Mouse (Mus musculus) kidney, postnatal 0 days (tissue): ENCODE data around the gene Hbq1a. TPM values are rescaled to one million over a fixed set of nuclear protein-coding genes. Genes with fewer than 3 reads are reported as not detected.

ENCODE experiments used
- ATAC-seq: fragments of 200-750 bp; cut with Nextera tagmentation; replicated peaks from 2 replicates; pipeline ENCODE4 v1.8.0; 2017; ENCODE audit warnings: low read depth, moderate number of reproducible peaks, moderate TSS enrichment, moderate library complexity; ENCODE audit not compliant: low FRiP score
- DNase-seq: peaks from one replicate; pipeline ENCODE4 v3.0.0-alpha.2; 2016; ENCODE audit warnings: low spot score
- H3K27ac ChIP-seq: fragments of 300-500 bp; sonication (generic); 2 replicates; pipeline ENCODE4 v1.5.1; 2014; ENCODE audit warnings: mild to moderate bottlenecking
- H3K27me3 ChIP-seq: fragments of 300-500 bp; sonication (generic); 2 replicates; pipeline ENCODE4 v1.6.1; 2014; ENCODE audit warnings: low read length, mixed read lengths; ENCODE audit not compliant: insufficient read depth
- H3K36me3 ChIP-seq: fragments of 300-500 bp; sonication (generic); 2 replicates; pipeline ENCODE4 v1.6.1; 2014; ENCODE audit warnings: low read length, mixed read lengths; ENCODE audit not compliant: insufficient read depth
- H3K4me1 ChIP-seq: fragments of 300-500 bp; sonication (generic); replicated peaks from 2 replicates; pipeline ENCODE4 v1.6.1; 2014; ENCODE audit warnings: antibody characterized with exemption, low read length, mixed read lengths; ENCODE audit not compliant: insufficient read depth
- H3K4me2 ChIP-seq: fragments of 300-500 bp; sonication (generic); 2 replicates; pipeline ENCODE4 v1.6.1; 2014; ENCODE audit warnings: mild to moderate bottlenecking, low read length, moderate library complexity, mixed read lengths
- H3K4me3 ChIP-seq: fragments of 300-500 bp; sonication (generic); replicated peaks from 2 replicates; pipeline ENCODE4 v1.5.1; 2014; ENCODE audit warnings: low read depth, low read length
- H3K9ac ChIP-seq: fragments of 300-500 bp; sonication (generic); 2 replicates; pipeline ENCODE4 v1.6.1; 2014; ENCODE audit warnings: low read depth, low read length
- H3K9me3 ChIP-seq: fragments of 300-500 bp; sonication (generic); replicated peaks from 2 replicates; pipeline ENCODE4 v1.6.1; 2016; ENCODE audit warnings: low read length, inconsistent platforms, mixed read lengths
- CTCF ChIP-seq: IDR thresholded peaks from 2 replicates; pipeline ENCODE4 v1.5.1; 2016; ENCODE audit warnings: antibody characterized with exemption, low read depth, mild to moderate bottlenecking, moderate library complexity
- whole genome bisulfite sequencing: fragments of 180-500 bp; shearing (Covaris S2); extraction: QIAGEN DNeasy Blood & Tissue Kit; methylation state at CpG from one replicate; pipeline ENCODE4 v1.1.7; 2014; 5-methylcytosine and 5-hydroxymethylcytosine counted together
- polyA plus RNA-seq: library from polyadenylated mRNA; unstranded; fragments of >200 nt; fragmentation: Nextera tagmentation; extraction: Ambion mirVana; gene quantifications from 2 replicates; pipeline ENCODE4 v1.2.1, GENCODE M21; 2015

Hbq1a gene
- polyA plus RNA-seq, 1 experiment from 2014 or later = not detected

DNA sequence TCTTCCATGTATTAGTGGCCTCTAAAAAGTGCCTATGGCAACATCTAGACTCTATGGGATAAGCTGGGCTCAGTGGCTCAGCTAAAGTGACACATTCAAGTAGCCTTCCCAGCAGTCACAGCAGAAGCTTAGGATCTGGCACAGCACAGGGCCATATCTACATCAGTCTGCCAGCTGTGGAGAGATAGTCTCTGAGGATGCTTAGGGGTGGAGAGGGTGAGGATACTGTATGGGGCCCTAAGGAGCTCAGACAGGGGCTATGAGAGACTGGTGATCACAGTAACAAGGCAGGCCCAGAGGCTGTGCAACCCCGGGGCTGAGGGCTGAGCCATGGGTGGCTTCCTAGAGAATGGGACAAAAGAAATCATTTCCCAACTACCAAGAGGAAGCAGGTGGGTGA is 7.1 kb downstream of the Hbq1a start:
- ATAC-seq (no peak), DNase-seq (no peak)
- TF ChIP-seq CTCF = no peak
- no peaks in the 10 kb centered on the region for H3K36me3 ChIP-seq
- H3K4me2 ChIP-seq = no peak overlapping the region
- no peaks in the 10 kb centered on the region for H3K27me3 ChIP-seq
- H3K9me3 ChIP-seq = no peaks in the 10 kb centered on the region
- H3K4me3 ChIP-seq = no peak overlapping the region
- H3K27ac ChIP-seq = no peak overlapping the region
- no peak overlapping the region for H3K9ac ChIP-seq
- H3K4me1 ChIP-seq = peaks cover 6% of the 10 kb centered on the region; the same call in 1 of the 2 replicates
- 83% methylated on average over 1 of the region's 1 CpGs for WGBS

DNA sequence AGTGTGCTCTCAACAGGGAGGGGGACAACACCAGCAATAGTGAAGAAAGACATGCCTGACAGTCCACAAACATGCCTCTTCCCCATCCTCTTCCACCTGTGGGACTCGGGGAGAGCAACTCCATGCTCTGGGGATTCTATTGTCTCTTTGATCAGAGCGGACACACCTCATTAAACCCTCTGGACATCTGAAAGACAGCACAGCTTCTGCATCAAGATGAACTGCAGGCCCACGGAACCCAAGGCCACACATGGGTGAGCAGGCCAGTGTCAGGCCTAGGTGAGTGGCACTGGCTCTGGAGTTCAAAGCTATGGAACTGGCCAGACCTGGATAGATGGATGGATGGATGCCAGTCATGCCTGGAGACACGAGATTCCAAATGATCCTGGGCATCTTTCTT is 9.6 kb downstream of the Hbq1a start:
- TF ChIP-seq CTCF = no peak
- Histone ChIP-seq H3K4me2 (no peak overlapping the region), H3K36me3 (no peaks in the 10 kb centered on the region), H3K27me3 (no peaks in the 10 kb centered on the region), H3K4me3 (no peak overlapping the region), H3K9ac (no peak overlapping the region), H3K9me3 (no peaks in the 10 kb centered on the region), H3K27ac (no peak overlapping the region), H3K4me1 (peaks cover 6% of the 10 kb centered on the region; the same call in 1 of the 2 replicates)
- WGBS = 26% methylated on average over 4 of the region's 4 CpGs
- DNase-seq (peak; percentile 18), ATAC-seq (no peak; the same call in 1 of the 2 replicates)

DNA sequence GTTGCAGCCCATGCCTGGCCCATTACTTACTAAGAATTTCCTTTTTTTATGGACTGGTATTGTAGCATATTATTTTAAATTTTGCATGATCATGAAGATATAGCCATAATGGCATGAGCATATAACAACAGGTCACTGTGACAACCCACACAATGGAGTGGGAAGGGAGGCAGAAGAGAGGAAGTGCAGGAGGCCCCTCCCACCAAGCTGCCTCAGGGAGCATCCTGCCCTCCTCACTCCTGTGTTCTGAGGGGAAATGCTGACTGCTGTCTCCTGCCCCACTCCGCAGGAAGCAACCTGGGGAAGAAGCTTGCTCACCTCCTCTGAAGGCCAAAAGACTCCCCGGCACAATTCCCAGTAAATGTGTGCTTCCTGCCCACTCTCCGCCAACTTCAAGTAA is 10.1 kb downstream of the Hbq1a start:
- no peak overlapping the region for H3K9ac ChIP-seq
- no peaks in the 10 kb centered on the region for H3K36me3 ChIP-seq
- no peak for TF ChIP-seq CTCF
- ATAC-seq = no peak
- no peak overlapping the region for H3K4me2 ChIP-seq
- H3K27me3 ChIP-seq = no peaks in the 10 kb centered on the region
- no peak overlapping the region for H3K27ac ChIP-seq
- 60% methylated on average over 3 of the region's 3 CpGs for WGBS
- no peak for DNase-seq
- H3K9me3 ChIP-seq = no peaks in the 10 kb centered on the region
- H3K4me3 ChIP-seq = no peak overlapping the region
- peaks cover 6% of the 10 kb centered on the region; the same call in 1 of the 2 replicates for H3K4me1 ChIP-seq

DNA sequence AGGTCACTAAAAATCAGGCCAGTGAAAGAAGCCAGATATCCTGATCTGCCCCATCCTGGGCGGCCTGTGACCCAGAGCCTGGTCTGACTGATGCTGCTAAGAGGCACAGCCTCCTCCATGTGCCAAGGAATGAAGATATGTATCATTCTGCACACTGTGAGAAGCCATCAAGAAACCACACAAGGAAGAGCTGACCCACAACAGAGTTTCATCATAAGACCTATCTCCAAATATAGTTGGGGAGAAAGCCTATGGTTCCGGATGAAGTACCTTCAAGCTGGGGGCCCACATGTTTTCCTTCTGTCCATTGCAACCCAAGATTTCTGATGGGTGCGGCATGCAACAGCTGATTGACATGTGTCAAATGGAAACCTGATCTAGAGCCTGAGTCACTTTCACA is 16.1 kb downstream of the Hbq1a start:
- Histone ChIP-seq H3K9ac (no peak overlapping the region), H3K9me3 (no peaks in the 10 kb centered on the region), H3K27me3 (no peaks in the 10 kb centered on the region), H3K4me2 (no peak overlapping the region), H3K27ac (no peak overlapping the region), H3K4me3 (no peak overlapping the region), H3K36me3 (no peaks in the 10 kb centered on the region), H3K4me1 (no peaks in the 10 kb centered on the region)
- WGBS = 87% methylated on average over 3 of the region's 3 CpGs
- no peak for TF ChIP-seq CTCF
- DNase-seq = no peak
- ATAC-seq = no peak

DNA sequence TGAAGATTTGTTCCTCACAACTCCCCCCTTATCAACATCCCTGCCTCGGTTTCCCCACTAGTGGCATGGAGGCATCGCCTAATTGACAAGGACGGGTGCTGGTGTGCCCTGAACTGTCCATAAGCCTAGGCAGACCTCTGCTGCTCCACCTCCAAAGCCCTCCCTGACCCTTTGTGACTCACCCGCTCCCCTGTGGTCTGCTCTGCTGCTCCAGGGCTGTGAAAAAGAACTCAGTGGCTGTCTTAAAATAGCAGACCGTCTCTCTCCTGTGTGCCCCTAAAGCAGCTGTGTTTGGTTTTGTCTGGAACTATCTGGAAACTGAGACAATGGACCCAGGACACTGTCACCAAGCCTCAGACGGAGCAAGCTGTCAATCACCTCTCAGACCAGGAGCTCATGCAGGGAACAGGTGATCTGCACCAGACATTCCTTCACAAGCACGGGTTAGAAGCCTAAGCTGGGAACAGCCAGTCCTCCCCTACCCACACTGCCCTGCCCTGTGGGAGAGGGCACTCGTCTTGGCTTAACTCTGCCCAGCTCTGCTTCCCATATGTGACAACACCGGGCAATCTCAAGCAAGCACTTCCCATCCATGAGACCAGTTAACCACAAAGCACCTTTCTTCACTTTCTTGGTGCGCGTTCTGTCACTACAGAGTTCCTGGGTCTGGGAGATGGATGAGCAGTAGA is 20.8 kb downstream of the Hbq1a start:
- Histone ChIP-seq H3K4me3 (no peak overlapping the region), H3K4me2 (no peak overlapping the region), H3K36me3 (no peaks in the 10 kb centered on the region), H3K4me1 (no peaks in the 10 kb centered on the region), H3K27me3 (no peaks in the 10 kb centered on the region), H3K9ac (no peak overlapping the region), H3K9me3 (no peaks in the 10 kb centered on the region), H3K27ac (no peak overlapping the region)
- no peak for DNase-seq
- 0 out of 2 replicates have a peak, but pooled peaks have one; percentile 33 for ATAC-seq
- TF ChIP-seq CTCF = no peak
- WGBS = 70% methylated on average over 11 of the region's 11 CpGs

DNA sequence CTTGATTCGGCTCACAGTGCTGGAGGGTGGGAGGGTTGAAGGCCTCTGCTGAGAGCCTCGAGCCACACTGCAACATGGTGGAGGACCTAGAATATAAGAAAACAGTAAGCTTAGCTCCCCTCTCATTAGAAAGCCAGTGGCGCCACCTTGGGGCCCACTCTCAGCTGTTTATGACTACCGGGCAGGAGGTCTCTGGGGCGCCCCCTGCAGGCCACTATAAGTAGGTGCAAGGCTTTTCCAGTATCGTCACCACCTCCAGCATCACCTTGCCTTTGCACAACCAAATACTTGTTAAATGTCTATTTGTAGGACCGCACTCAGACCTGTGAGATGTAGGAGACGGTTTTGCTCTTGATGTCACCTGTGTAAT is 21.3 kb downstream of the Hbq1a start:
- Histone ChIP-seq H3K4me1 (no peaks in the 10 kb centered on the region), H3K27me3 (no peaks in the 10 kb centered on the region), H3K36me3 (no peaks in the 10 kb centered on the region), H3K9ac (no peak overlapping the region), H3K9me3 (no peaks in the 10 kb centered on the region), H3K4me3 (no peak overlapping the region), H3K27ac (no peak overlapping the region), H3K4me2 (no peak overlapping the region)
- 36% methylated on average over 8 of the region's 8 CpGs for WGBS
- ATAC-seq = peak; percentile 52; the same call in 1 of the 2 replicates
- peak; percentile 99 for TF ChIP-seq CTCF
- DNase-seq = peak; percentile 90
